Mouse (Mus musculus) thymus, postnatal 10 days (tissue): Measurements from ENCODE around the gene D630045J12Rik.
A peak's percentile ranks its signal among the peaks of the same experiment; 100 is the strongest.

ENCODE experiments used
- DNase-seq, 2 experiments: peaks; one replicate each; pipeline ENCODE4 v3.0.0; 2021; ENCODE audit warnings: low spot score in 2 of 2

Gene D630045J12Rik

GRCm38 (mm10) chr6:38194046-38194445, 59.8 kb downstream of the D630045J12Rik start:
- DNase-seq: no peak

DNA sequence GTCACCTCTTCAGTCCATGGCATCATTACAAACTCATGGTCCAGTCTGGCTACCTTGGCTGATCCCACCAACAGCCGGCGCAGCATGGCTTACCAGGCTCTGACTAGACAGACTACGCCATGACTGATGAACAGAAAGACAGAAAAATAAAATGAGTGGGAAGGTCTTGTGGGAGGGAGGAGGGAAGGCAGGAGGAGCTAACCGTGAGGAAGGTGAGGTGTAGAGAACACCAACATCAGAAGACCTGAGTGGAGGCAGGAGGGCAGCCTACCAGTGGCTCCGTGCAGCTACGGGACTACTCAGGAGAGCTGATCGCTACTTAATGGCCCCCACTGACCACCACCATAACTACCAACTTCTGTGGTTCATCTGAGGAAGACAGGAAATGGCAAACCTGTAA, 60.9 kb downstream of the D630045J12Rik start:
- DNase-seq: no peak

- no peak for DNase-seq
Measured at GRCm38 (mm10) chr6:38186312-38186950, 67.4 kb downstream of the D630045J12Rik start.

DNA sequence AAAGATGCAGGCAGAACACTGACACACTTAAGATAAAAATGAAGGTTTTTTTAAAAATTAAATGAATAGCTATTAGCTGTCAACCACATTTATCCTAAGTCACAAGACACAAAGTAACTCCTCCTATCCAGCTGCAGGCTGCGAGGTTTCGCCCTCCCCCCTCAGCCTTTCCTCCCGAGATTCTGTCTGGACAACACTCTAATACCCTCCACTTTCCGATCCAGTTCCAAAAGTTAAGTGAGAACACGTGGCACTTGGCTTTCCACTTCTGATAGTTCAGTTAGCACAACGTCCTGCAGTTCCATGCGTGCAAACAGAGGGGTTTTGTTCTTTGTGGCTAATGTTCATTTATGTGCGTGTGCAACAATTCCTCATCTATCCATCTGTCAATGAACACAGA, 69.0 kb downstream of the D630045J12Rik start:
- DNase-seq: no peak

- DNase-seq: no peak
Measured at GRCm38 (mm10) chr6:38181756-38182318, 72.0 kb downstream of the D630045J12Rik start.

GRCm38 (mm10) chr6:38180669-38181068, 73.1 kb downstream of the D630045J12Rik start:
- DNase-seq: no peak

DNA sequence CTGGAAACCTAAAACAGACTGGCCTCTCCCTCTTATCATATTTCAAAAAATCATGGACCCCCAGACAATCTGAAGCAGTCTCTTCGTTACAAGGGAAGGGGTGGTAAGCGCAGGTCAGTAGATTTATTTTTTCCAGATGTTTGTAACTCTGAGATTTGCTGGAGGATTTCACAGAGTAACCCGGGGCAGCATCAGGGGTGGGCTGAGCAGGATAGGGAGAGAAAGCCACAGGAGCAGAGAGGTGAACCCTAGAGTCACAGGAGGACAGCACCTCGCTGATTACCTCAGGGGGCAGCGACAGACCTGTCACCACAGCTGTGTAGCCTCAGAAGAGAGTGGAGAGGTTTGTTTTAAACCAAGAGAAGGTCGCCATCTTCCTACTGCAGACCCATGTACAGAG, 88.4 kb downstream of the D630045J12Rik start:
- no peak for DNase-seq

DNA sequence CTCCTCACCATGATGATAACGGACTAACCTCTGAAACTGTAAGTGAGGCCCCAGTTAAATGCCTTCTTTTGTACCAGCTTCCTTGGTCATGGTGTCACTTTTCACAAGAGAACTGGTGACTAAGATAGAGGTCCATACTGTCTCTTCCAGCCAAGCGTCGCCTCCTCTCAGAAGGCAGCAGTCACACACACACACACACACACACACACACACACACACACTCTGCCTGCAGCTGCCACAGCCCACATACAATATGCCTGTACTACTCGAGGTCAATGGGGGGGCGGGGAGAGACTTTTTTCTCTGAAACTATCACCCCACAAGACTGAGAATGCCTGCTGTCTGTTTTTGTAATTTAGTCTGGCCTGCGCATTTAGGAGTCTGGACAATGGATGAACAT, 89.1 kb downstream of the D630045J12Rik start:
- DNase-seq: no peak

DNA sequence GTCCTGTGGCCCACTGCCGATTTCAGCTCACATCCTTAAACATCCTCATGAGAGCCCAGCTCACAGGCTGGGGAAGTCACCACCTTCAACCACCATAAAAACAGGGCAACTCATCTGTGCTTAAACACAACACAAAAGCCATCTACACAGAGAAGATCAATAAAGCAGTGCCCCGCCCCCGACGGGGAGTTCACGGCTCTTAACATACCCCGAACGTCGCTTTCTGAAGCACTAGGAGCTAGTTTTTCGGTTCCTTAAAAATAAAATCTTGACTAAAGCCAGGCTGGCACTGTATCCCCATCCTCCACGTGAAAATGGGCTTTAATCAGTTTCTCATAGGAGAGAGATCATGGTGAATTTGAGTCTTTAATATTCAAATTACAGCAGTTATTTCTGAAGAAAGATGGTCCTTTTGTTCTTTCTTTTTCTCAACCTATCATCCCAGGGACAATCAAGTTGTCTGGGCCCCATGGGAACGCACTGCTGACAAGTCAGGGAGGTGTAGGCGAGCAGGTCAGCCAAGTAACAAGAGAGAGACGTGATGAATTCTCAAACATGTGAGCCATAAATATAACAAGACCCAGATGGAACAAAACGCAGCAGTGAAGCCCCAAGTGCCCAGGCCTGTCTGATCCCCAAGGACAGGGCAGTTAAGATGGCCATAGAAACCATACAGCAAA, 90.8 kb downstream of the D630045J12Rik start:
- no peak for DNase-seq

DNA sequence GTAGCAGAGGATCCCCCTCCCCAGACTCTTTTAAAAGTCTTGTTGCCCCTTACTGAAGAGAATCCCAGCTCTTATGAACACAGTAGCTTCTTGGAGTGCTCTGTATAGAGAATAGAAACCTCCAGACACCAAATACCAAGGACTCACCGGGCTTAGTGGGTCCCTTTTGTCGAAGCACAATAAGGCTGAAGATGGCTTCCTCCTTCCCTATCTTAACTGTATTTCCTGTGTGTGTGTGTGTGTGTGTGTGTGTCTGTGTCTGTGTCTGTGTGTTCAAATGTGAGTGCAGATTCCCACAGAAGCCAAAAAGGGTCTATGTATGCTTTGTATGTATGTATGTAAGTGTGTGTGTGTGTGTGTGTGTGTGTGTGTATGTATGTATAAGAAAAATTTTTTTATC, 93.3 kb downstream of the D630045J12Rik start:
- no peak for DNase-seq

DNA sequence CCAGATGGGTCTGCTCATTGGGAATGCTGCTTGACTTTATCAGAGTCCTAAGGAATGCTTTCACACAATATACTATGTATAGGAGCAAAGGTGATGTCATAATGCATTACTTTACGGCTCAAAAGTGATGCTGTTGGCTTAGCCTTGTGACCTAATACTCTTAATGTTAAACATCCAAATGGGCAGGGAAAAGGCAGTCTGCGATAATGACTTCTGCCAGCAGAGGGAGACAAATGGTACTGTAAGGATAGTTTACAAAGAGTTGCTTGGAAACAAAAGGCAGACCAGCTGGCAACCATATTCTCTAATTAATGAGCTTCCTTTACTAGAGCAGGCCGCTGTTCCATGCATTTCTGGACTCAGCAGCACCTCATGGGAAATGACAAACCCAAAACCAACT, 93.7 kb downstream of the D630045J12Rik start:
- DNase-seq: peak; percentile 44 to 72

DNA sequence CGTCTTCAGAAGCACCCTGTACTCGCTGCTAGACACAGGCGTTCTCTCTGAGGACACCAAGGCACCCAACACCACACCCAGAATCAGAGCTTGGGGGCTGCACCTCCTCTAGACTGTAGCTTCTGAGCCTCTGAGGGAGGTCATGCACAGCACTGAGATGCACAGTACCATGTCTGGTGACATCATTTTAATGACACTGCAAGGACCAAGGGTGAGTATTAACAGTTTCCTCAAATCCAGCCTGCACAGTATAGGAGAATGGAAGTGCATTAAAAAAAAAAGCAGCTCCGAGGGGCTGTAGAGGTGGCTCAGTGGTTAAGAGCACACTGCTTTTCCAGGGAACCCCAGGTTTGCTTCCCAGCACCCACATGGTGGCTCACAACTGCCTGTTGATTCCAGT, 94.2 kb downstream of the D630045J12Rik start:
- no peak for DNase-seq

DNA sequence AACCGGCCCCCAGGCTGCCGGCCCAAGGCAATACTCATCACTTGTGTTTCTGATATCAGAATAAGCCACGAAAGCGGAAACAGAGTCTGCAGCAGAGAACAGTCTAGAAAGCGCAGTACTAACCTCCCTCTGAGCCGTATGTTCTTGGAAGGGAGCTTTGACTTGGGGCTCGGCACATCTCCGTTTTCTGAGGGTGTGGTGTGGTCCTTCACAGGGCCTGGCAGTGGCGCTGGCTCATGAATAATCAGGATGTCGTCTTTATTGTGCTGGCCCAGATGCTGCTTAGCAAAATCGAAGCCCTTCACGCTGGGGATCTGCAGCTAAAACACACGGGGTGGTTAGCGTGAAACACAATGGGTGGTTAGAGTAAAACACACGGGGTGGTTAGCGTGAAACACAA, 95.9 kb downstream of the D630045J12Rik start:
- DNase-seq: no peak

DNA sequence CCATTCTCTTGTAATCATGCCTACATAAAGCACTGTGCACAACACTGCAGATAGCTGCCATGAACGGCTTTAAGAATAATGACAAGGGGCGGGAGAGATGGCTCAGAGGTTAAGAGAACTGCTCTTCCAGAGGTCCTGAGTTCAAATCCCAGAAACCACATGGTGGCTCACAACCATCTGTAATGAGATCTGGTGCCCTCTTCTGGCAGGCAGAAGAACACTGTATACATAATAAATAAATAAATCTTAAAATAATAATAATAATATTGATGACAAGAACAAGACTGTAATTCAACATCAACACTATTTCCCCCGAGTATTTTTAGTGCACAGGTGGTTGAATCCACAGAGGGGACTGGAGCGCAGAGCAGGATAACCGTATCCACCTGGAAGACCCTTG, 97.6 kb downstream of the D630045J12Rik start:
- no peak for DNase-seq

DNA sequence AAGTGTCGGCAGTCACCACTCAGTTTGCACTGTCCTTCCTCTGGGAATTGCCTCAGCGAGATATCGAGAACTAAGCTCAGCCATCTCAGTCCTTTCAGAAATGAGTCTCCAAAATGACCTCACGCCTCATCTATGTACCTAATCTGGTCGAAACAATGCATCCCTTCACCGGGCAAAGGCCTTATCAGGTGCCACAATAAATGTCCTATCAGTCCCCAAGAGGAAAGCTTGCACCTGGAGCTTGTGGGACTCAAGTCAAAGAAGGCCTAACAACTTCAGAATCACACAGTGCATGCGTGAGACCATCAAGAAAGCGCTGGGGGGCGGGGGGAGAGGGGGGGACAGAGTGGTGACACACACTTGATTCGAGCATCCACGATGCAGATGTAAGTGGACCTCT, 101.5 kb downstream of the D630045J12Rik start:
- DNase-seq: no peak

DNA sequence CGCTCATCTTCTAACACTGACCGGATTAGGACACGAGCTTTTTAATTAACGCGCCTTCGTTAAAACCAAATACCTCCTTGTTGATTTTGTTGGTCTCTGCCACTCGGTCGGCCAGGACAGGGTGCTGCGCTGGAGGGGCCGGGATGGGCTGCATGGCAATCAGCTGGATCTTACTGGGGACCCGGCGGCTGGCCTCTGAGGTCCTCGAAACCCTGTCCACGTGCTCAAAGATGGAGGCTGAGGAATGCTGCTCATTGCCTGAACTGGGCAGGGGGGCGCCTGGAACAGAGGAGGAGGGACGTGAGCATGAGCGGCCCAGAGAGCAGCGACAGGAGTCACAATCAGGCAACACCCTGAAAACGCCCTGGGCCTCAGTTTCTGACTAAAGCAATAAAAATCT, 104.3 kb downstream of the D630045J12Rik start:
- no peak for DNase-seq

DNA sequence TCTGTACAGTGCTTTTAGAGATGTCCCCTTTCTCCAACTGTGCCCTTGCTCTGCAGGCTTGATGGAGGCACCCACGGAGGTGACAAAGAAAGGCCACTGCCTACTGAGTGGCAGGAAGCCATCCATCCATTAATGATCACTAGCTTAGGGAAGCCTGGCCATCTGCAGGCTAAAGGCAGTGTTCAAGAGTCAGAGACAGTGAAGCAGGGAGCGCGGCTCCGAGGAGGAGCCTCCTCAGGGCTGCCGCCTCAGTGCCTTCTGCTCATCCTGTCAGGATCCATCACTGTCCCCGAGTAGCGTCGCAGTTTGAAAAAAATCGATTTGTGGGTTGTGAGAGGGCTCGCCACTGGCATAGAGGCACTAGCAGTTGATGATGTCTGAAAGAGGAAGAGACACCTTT, 105.2 kb downstream of the D630045J12Rik start:
- no peak for DNase-seq

DNA sequence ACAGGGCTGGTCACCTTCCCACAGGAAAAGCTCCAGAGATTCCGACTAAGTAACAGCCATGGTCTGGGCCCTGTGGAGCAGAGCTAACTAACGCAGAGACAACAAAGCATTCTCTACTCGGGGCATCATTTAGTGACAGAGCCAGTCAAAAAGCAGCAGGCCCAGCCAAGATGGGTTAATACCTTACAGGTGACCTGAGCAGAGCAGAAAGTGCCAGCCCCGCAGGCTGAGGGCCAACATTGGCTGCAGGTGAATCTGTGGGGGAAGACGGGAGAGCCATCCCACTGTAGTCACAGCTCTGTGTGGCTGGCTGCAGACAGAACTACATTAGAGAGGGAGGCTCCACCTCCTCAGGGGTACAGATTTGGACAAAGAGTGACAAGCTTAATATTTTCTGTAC, 106.5 kb downstream of the D630045J12Rik start:
- DNase-seq: no peak

- no peak for DNase-seq
Measured at GRCm38 (mm10) chr6:38145463-38146065, 108.2 kb downstream of the D630045J12Rik start.

GRCm38 (mm10) chr6:38144161-38144998, 109.4 kb downstream of the D630045J12Rik start:
- no peak for DNase-seq

- DNase-seq: no peak
Measured at GRCm38 (mm10) chr6:38140402-38140801, 113.4 kb downstream of the D630045J12Rik start.

DNA sequence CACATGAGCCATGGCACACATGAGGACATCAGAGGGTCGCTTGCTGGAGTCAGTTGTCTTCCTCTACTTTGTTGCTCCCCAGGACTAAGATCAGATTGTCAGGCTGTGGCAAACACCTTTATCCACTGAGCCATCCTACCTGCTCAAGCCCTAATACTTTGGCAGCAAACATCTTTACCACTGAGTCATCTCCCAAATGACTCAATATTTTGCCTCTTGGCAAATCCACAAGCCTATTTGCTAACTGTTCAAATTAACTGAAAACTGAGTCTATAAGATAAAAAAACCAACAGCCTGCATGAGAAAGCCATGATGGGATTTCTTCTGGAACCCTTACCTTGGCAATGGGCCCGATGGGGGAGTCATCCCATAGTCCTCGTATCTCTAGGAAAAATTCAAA, 114.7 kb downstream of the D630045J12Rik start:
- no peak for DNase-seq
